Mouse (Mus musculus) megakaryocyte, embryonic 14.5 days (primary cell): Measurements from ENCODE around the gene Alkbh4. TPM values are rescaled to one million over a fixed set of nuclear protein-coding genes. Genes with fewer than 3 reads are reported as not detected.
"Not testable (repeated sequence)": the region's sequence is repeated elsewhere in the genome, so short reads cannot be mapped to it uniquely, and the experiment has no call there.

Experiments
- H3K27me3 ChIP-seq: replicated peaks from 2 replicates; pipeline ENCODE3; 2012; ENCODE audit warnings: inconsistent platforms
- H3K36me3 ChIP-seq: replicated peaks from 2 replicates; pipeline ENCODE3; 2012; ENCODE audit warnings: low read length, inconsistent platforms, mixed read lengths
- H3K4me1 ChIP-seq: 2 replicates; pipeline ENCODE4 v1.6.1; 2012; ENCODE audit warnings: inconsistent platforms
- H3K4me3 ChIP-seq: replicated peaks from 2 replicates; pipeline ENCODE3; 2012; ENCODE audit warnings: moderate library complexity, mild to moderate bottlenecking, inconsistent platforms
- H3K9me3 ChIP-seq: 2 replicates; pipeline ENCODE4 v1.6.1; 2012; ENCODE audit warnings: inconsistent platforms
- FLI1 ChIP-seq: IDR thresholded peaks from 2 replicates; pipeline ENCODE4 v1.6.1; 2012; ENCODE audit warnings: low read length, inconsistent platforms, mixed read lengths
- GATA1 ChIP-seq: IDR thresholded peaks from 3 replicates; pipeline ENCODE4 v1.6.1; 2012; ENCODE audit warnings: mixed read lengths, low read length, inconsistent platforms, borderline replicate concordance
- polyA plus RNA-seq: library from polyadenylated mRNA; stranded (reverse); fragments of >175 nt; gene quantifications from 2 replicates; pipeline ENCODE4 v1.2.3, GENCODE M21; 2012; ENCODE audit warnings: low replicate concordance; ENCODE audit not compliant: insufficient read depth

Gene Alkbh4
- polyA plus RNA-seq, 1 experiment = 37.3 TPM

DNA sequence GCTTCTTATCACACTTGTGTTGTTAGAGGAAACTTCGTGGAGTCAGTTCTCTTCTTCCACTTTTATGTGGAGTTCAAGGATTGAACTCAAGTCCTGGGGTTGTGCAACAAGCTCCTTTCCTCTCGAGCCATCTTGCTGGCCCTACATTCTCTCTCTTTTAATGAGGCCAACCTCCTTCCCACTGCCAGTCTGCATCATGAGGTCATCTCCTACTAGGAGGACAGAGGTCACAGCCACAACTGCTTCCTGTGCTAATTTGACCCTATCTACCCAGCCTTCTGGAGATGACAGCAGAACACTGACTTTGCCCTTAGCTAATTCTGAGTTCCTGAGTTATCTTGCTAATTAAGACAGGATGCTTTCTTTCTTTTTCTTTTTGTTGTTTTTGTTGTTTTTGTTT lies 27.5 kb upstream of the Alkbh4 start:
- Histone ChIP-seq H3K4me3 (no peak overlapping the region), H3K9me3 (peaks cover 6% of the 10 kb centered on the region), H3K36me3 (peaks cover 10% of the 10 kb centered on the region), H3K27me3 (peaks cover 5% of the 10 kb centered on the region), H3K4me1 (peaks cover 37% of the 10 kb centered on the region)
- TF ChIP-seq FLI1 (no peak), GATA1 (no peak)

- peaks cover 37% of the 10 kb centered on the region for H3K4me1 ChIP-seq
- TF ChIP-seq GATA1 (no peak), FLI1 (no peak)
- H3K27me3 ChIP-seq = peaks cover 5% of the 10 kb centered on the region
- H3K4me3 ChIP-seq = peak overlapping the region; percentile 69
- H3K36me3 ChIP-seq = peaks cover 6% of the 10 kb centered on the region
- peaks cover 6% of the 10 kb centered on the region for H3K9me3 ChIP-seq
These were observed 26.9 kb upstream of the Alkbh4 start for GRCm38 (mm10) chr5:136109042-136109441.

DNA sequence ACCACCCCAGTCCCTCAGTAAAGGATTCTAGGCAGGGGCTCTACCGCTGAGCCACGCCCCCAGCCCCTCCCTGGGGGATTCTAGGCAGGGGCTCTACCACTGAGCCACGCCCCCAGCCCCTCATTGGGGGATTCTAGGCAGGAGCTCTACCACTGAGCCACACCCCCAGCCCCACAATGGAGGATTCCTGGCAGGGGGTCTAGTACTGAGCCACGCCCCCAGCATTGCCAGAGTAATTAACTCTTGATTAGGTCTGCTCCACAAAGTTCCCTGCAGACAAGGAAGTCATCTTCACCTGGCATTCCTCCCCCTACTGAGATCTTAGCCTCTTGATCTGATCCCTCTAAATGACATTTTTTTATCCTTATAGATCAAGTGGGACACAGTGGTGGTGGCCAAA lies 22.4 kb upstream of the Alkbh4 start:
- H3K27me3 ChIP-seq, H3K4me3 ChIP-seq, H3K9me3 ChIP-seq, H3K36me3 ChIP-seq: not testable (repeated sequence)
- peaks cover 48% of the 10 kb centered on the region for H3K4me1 ChIP-seq

DNA sequence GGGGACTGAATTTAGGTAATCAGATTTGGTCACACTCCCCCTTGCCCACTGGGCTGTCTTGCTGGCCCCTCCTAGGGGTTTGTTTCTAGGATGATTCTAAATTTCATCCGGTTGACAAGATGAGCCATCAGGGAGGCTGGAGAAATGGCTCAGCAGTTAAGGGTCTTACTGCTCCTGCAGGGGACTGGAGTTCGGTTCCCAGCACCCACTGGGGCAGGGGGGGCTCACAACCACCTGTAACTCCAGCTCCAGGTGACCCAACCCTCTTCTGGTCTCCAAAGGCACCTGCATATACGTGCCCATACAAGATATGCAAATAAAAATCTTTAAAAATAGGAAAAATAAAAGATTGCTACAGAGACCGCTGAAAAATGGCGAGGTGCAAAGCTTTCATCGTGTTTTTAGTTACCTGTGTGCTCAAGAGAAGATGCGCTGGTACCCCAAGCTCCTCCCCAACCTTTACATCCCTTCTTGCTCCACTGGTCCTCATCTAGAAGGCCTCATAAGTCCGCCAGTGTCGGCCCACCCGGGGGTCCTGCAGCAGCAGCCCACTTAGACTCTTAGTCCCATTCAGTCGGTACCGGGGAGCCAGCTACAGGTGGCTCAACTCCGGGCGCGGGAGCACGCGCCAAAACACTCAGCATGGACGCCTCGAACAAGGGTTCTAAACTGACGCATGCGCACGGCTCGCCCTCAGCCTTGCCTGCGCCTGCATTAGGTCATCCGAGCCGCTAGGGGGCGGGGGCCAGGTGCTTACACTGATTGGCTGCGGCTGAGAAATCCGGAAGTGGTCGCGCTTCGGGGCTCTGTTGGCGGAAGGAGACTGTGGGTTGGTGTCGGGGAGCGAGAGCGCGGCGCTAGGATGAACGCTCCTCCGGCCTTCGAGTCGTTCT lies 19.8 kb upstream of the Alkbh4 start, which contains the start of gene Polr2j:
Gene Polr2j, plus strand, starts transcription at position 741 of the 893 bp plus-strand sequence.
- Histone ChIP-seq H3K4me1 (peaks cover 42% of the 10 kb centered on the region), H3K36me3 (peaks cover 28% of the 10 kb centered on the region), H3K4me3 (peak within 1 kb of the TSS; percentile 95), H3K27me3 (no peaks in the 10 kb centered on the region), H3K9me3 (no peaks in the 10 kb centered on the region)
- TF ChIP-seq GATA1 = no peak
- TF ChIP-seq FLI1 = peak; percentile 60; the same call in 1 of the 2 replicates

DNA sequence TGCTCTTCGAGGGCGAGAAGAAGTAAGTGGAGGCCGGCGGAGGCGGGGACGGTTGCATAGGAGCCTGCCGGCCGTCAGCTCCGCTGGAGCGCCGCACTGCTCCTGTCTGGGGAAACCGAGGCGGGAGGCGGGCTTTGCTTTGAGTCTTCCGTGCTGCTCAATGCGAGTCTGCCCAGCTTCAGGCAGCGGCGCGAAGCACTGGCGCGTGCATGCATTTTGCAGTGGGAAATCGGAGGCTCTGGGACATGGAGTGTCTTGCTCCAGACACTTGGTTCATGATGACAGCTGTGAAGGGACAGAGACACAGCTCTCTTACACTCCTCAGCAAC lies 19.2 kb upstream of the Alkbh4 start:
- H3K27me3 ChIP-seq = no peaks in the 10 kb centered on the region
- H3K36me3 ChIP-seq = peaks cover 34% of the 10 kb centered on the region
- H3K4me1 ChIP-seq = peaks cover 42% of the 10 kb centered on the region
- H3K4me3 ChIP-seq = peak overlapping the region; percentile 95
- TF ChIP-seq FLI1 (no peak), GATA1 (no peak)
- H3K9me3 ChIP-seq = no peaks in the 10 kb centered on the region

GRCm38 (mm10) chr5:136122165-136122564 lies 13.8 kb upstream of the Alkbh4 start:
- Histone ChIP-seq H3K9me3 (no peaks in the 10 kb centered on the region), H3K36me3 (peaks cover 88% of the 10 kb centered on the region), H3K27me3 (no peaks in the 10 kb centered on the region), H3K4me1 (peaks cover 24% of the 10 kb centered on the region), H3K4me3 (no peak overlapping the region)
- no peak for TF ChIP-seq GATA1
- no peak for TF ChIP-seq FLI1

DNA sequence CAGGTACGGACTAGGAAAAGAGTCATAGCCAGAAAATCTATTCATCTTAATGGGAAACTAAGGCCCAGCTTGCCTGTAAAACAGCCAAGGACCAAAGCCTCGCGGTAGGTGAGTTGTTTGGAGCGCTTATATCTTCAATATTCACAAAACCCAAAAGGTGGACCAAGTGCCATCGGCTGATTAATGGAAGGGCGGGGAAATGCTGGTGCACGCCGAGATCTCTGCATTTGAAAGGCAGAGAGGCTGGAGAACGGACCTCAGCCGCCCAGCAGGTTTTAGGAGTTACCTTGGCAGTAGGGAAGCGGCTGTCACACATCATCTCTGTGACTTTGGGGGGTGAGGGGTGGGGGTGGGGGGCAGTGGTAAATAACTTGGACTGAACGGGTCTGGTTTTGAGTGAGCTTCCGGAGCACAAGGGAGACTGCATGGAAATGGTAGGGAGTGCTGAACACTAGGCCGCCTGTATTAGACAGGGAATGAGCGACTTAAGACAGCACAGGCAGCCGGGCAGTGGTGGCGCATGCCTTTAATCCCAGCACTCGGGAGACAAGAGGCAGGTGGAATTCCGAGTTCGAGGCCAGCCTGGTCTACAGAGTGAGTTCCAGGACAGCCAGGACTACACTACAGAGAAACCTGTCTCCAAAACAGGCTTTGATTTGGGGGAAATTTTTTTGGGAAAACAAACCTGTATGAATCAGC lies 495 bp downstream of the Alkbh4 start:
- no peak for TF ChIP-seq FLI1
- no peak for TF ChIP-seq GATA1
- peak overlapping the region; percentile 95 for H3K4me3 ChIP-seq
- no peaks in the 10 kb centered on the region for H3K9me3 ChIP-seq
- no peaks in the 10 kb centered on the region for H3K27me3 ChIP-seq
- peaks cover 58% of the 10 kb centered on the region for H3K4me1 ChIP-seq
- peaks cover 69% of the 10 kb centered on the region for H3K36me3 ChIP-seq

DNA sequence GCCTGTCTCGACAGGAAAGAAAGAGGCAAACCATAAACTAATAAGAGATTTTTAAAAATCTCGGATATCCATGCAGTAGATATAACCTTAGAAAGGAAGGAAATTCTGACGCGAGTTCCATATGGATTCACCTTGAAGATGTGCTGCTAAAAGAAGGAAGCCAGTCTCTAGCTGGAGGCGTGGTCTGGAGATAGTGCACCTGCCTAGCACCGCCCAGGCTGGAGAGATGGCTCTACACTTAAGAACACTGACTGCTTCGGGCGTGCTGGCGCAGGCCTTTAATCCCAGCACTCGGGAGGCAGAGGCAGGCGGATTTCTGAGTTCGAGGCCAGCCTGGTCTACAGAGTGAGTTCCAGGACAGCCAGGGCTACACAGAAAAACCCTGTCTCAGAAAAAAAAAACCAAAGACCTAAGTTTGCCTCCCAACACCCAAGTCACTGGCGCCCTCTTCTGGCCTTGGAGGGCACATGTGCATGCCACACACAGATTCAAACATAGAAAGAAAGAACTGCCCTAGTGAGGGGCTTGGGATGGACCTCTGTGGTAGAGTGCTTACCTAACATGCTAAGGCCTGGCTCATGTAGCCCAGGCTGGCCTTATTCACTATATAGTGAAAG lies 1.8 kb downstream of the Alkbh4 start:
- H3K36me3 ChIP-seq = peaks cover 69% of the 10 kb centered on the region
- TF ChIP-seq GATA1 (no peak), FLI1 (no peak)
- H3K4me1 ChIP-seq = peaks cover 53% of the 10 kb centered on the region
- H3K4me3 ChIP-seq = peak overlapping the region; percentile 72
- H3K27me3 ChIP-seq = no peaks in the 10 kb centered on the region
- no peaks in the 10 kb centered on the region for H3K9me3 ChIP-seq

DNA sequence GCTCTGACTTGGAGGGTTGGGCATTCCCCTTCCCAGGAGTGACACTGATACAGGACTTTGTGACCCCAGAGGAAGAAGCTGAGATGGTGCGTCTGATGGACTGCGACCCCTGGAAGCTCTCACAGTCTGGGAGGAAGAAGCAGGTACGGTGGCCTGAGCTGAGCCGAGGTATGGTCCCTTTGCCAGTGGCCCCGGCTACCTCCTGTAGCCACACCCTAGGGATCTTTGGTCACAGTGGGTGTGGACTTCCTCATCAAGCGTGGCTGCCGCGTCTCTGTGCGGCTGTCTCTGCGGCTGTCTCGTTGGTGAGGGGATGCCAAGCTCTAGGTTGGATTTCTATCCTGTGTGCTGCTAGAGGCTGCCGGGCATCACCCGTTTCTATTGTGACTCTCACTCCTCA lies 3.4 kb downstream of the Alkbh4 start:
- peaks cover 57% of the 10 kb centered on the region for H3K36me3 ChIP-seq
- H3K4me3 ChIP-seq = no peak overlapping the region
- H3K9me3 ChIP-seq = no peaks in the 10 kb centered on the region
- no peaks in the 10 kb centered on the region for H3K27me3 ChIP-seq
- no peak for TF ChIP-seq GATA1
- no peak for TF ChIP-seq FLI1
- peaks cover 64% of the 10 kb centered on the region for H3K4me1 ChIP-seq

- peaks cover 51% of the 10 kb centered on the region for H3K36me3 ChIP-seq
- no peaks in the 10 kb centered on the region for H3K9me3 ChIP-seq
- no peak for TF ChIP-seq GATA1
- no peak overlapping the region for H3K4me3 ChIP-seq
- H3K4me1 ChIP-seq = peaks cover 63% of the 10 kb centered on the region
- no peaks in the 10 kb centered on the region for H3K27me3 ChIP-seq
These were observed 4.1 kb downstream of the Alkbh4 start for GRCm38 (mm10) chr5:136140057-136140482.
